Mouse (Mus musculus): ENCODE data around the gene Kansl2. TPM values are rescaled to one million over a fixed set of nuclear protein-coding genes. Genes with fewer than 3 reads are reported as not detected.

The Kansl2 gene
- 10 to 100 TPM; 27.2 to 36.2 TPM for polyA plus RNA-seq (2017; shearing (Covaris generic))

- peak; percentile 99 for ATAC-seq
Measured at GRCm38 (mm10) chr15:98533881-98534627, at the start of gene Kansl2. TSS of gene Kansl2 (minus strand) at chr15:98534264.

- ATAC-seq, result no peak
Measured at GRCm38 (mm10) chr15:98582996-98583395, 48.9 kb upstream of the Kansl2 start.

GRCm38 (mm10) chr15:98582410-98582809 is 48.3 kb upstream of the Kansl2 start:
- no peak for ATAC-seq

- peak; percentile 60 for ATAC-seq
Measured at GRCm38 (mm10) chr15:98579795-98580464, 45.9 kb upstream of the Kansl2 start.

GRCm38 (mm10) chr15:98579310-98579709 is 45.2 kb upstream of the Kansl2 start:
- no peak for ATAC-seq

GRCm38 (mm10) chr15:98573293-98573692 is 39.2 kb upstream of the Kansl2 start:
- no peak for ATAC-seq

- no peak for ATAC-seq
Measured at GRCm38 (mm10) chr15:98570873-98571538, 36.9 kb upstream of the Kansl2 start, which contains the start of the genes Ccnt1 and 4930415O20Rik. TSS of gene Ccnt1 (minus strand) at chr15:98570923. TSS of gene 4930415O20Rik (plus strand) at chr15:98571004.

- no peak for ATAC-seq
Measured at GRCm38 (mm10) chr15:98569795-98570365, 35.8 kb upstream of the Kansl2 start.

- no peak for ATAC-seq
Measured at GRCm38 (mm10) chr15:98569216-98569615, 35.2 kb upstream of the Kansl2 start.

- no peak for ATAC-seq
Measured at GRCm38 (mm10) chr15:98568256-98569033, 34.4 kb upstream of the Kansl2 start.

- ATAC-seq, result peak; percentile 92
Measured at GRCm38 (mm10) chr15:98567278-98568134, 33.4 kb upstream of the Kansl2 start.

GRCm38 (mm10) chr15:98566973-98567277 is 32.9 kb upstream of the Kansl2 start:
- no peak for ATAC-seq

GRCm38 (mm10) chr15:98557186-98557585 is 23.1 kb upstream of the Kansl2 start:
- no peak for ATAC-seq

- ATAC-seq, result no peak
Measured at GRCm38 (mm10) chr15:98555881-98556280, 21.8 kb upstream of the Kansl2 start.

- no peak for ATAC-seq
Measured at GRCm38 (mm10) chr15:98552758-98553157, 18.7 kb upstream of the Kansl2 start.

- no peak for ATAC-seq
Measured at GRCm38 (mm10) chr15:98546843-98547242, 12.8 kb upstream of the Kansl2 start.

GRCm38 (mm10) chr15:98545151-98545550 is 11.1 kb upstream of the Kansl2 start:
- no peak for ATAC-seq

- ATAC-seq, result no peak
Measured at GRCm38 (mm10) chr15:98543341-98543740, 9.3 kb upstream of the Kansl2 start.

- ATAC-seq, result no peak
Measured at GRCm38 (mm10) chr15:98541064-98541463, 7.0 kb upstream of the Kansl2 start.

GRCm38 (mm10) chr15:98537923-98538322 is 3.9 kb upstream of the Kansl2 start:
- ATAC-seq, result no peak

- ATAC-seq, result no peak
Measured at GRCm38 (mm10) chr15:98536828-98537510, 2.9 kb upstream of the Kansl2 start.
